Mouse (Mus musculus): ENCODE measurements around the gene Kcnj6. TPM values are rescaled to one million over a fixed set of nuclear protein-coding genes. Genes with fewer than 3 reads are reported as not detected.

The Kcnj6 gene
- polyA plus RNA-seq, 1 experiment from 2014 or later = not detected

DNA sequence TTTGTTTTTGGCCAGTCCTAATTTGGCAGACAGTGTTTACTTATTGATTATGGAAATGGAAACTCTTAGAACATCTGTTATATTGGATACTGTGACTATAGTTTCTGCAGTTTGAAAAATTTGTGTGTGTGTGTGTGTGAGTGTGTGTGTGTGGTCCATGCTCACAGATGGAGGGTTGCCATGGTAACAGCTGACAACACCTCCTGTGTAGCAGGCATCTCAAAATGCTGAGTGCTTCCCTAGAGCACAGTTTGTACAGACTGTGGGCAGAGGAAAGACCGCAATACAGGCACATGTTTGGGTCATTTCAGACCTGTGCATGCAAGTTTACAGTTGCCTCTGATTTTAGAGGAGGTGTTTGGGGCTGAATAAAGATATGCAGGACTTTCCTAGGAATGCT lies 244.0 kb downstream of the Kcnj6 start:
- H3K9me3 ChIP-seq (ENCODE audit: control insufficient read depth, low read length) = no peaks in the 10 kb centered on the region
- ATAC-seq (ENCODE audit: low read depth) = no peak
- 75% methylated on average over 1 of the region's 1 CpGs for WGBS
- H3K4me3 ChIP-seq (ENCODE audit: low read length) = no peak overlapping the region
- no peak overlapping the region for H3K9ac ChIP-seq (ENCODE audit: low read length)
- no peaks in the 10 kb centered on the region for H3K27me3 ChIP-seq (ENCODE audit: control insufficient read depth, insufficient read depth, low read depth, low read length)
- peaks cover 13% of the 10 kb centered on the region for H3K4me1 ChIP-seq (replicated peaks; ENCODE audit: control insufficient read depth, insufficient read depth, low read length)
- no peak overlapping the region for H3K4me2 ChIP-seq (ENCODE audit: low read depth, low read length)
- H3K27ac ChIP-seq (ENCODE audit: low read length) = no peak overlapping the region
- no peaks in the 10 kb centered on the region for H3K36me3 ChIP-seq (ENCODE audit: control insufficient read depth, insufficient read depth, low read length)

- 12% methylated on average over 10 of the region's 10 CpGs for WGBS
- Histone ChIP-seq H3K4me2 (ENCODE audit: low read depth, low read length) (no peak overlapping the region), H3K27me3 (ENCODE audit: control insufficient read depth, insufficient read depth, low read depth, low read length) (no peaks in the 10 kb centered on the region), H3K9me3 (ENCODE audit: control insufficient read depth, low read length) (no peaks in the 10 kb centered on the region), H3K36me3 (ENCODE audit: control insufficient read depth, insufficient read depth, low read length) (no peaks in the 10 kb centered on the region), H3K4me3 (ENCODE audit: low read length) (no peak overlapping the region), H3K4me1 (replicated peaks; ENCODE audit: control insufficient read depth, insufficient read depth, low read length) (peaks cover 13% of the 10 kb centered on the region), H3K9ac (ENCODE audit: low read length) (no peak overlapping the region), H3K27ac (ENCODE audit: low read length) (peak overlapping the region; percentile 38)
- ATAC-seq (ENCODE audit: low read depth) = peak; percentile 88
These were observed 244.7 kb downstream of the Kcnj6 start for GRCm38 (mm10) chr16:94752781-94753180.

DNA sequence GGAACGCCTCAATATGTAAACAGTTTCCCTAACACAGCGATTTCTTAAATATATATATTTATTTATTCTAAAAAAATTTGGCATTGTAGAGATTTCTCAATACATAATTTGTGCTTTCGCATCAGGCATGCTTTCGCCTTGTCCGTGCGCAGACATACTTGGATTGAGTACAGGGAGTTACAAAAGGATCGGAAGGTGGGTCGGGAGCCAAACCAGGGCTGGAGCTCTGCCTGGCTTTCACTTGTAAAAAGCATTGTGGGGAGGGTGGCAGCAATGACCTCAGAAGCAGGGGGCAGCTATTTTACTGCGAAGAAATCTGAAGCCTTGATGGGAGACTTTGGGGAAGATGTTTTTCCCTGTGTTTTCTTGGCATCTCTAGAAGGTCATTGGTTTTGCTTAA lies 252.5 kb downstream of the Kcnj6 start:
- Histone ChIP-seq H3K4me2 (ENCODE audit: low read depth, low read length) (no peak overlapping the region), H3K36me3 (ENCODE audit: control insufficient read depth, insufficient read depth, low read length) (no peaks in the 10 kb centered on the region), H3K9ac (ENCODE audit: low read length) (no peak overlapping the region), H3K4me3 (ENCODE audit: low read length) (no peak overlapping the region), H3K9me3 (ENCODE audit: control insufficient read depth, low read length) (no peaks in the 10 kb centered on the region), H3K27me3 (ENCODE audit: control insufficient read depth, insufficient read depth, low read depth, low read length) (no peaks in the 10 kb centered on the region), H3K4me1 (replicated peaks; ENCODE audit: control insufficient read depth, insufficient read depth, low read length) (peaks cover 3% of the 10 kb centered on the region; the same call in 1 of the 2 replicates), H3K27ac (ENCODE audit: low read length) (peak overlapping the region; percentile 55)
- 45% methylated on average over 9 of the region's 9 CpGs for WGBS
- ATAC-seq (ENCODE audit: low read depth) = peak; percentile 85

DNA sequence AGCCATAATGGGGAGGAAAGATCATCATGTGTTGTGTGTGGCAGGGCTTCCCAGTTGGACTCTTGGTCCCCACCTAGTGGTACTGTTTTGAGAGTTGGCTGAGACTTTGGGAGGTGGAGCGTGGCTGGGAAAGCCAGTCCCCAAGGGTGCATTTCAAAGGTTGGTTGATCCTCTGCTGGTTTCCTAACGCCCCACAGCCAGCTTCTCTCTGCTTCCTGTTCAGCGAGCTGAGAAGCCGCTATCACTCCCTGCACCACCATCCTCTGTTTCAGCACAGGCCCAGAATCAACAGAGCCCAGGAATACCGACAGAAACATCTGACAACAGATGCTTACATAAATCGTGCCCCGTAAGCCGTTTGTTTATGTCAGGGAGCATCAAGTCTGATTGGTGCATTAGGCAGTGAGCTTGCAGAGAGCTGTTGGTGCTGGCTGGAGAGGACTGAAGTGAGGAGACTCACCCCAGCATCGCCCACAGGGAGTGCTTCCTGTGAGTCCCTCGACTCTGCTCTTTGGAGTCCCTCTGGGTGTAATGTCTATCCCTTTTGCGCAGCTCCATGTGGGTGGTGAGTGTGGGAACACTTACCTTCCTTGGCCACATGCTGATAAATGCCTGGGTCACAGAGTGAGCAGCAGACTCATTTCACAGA lies 253.5 kb downstream of the Kcnj6 start:
- Histone ChIP-seq H3K4me2 (ENCODE audit: low read depth, low read length) (peak overlapping the region; percentile 30), H3K9me3 (ENCODE audit: control insufficient read depth, low read length) (no peaks in the 10 kb centered on the region), H3K27ac (ENCODE audit: low read length) (peak overlapping the region; percentile 2; the same call in 1 of the 2 replicates), H3K36me3 (ENCODE audit: control insufficient read depth, insufficient read depth, low read length) (no peaks in the 10 kb centered on the region), H3K4me1 (replicated peaks; ENCODE audit: control insufficient read depth, insufficient read depth, low read length) (peaks cover 3% of the 10 kb centered on the region; the same call in 1 of the 2 replicates), H3K27me3 (ENCODE audit: control insufficient read depth, insufficient read depth, low read depth, low read length) (no peaks in the 10 kb centered on the region), H3K4me3 (ENCODE audit: low read length) (peak overlapping the region; percentile 13; the same call in 1 of the 2 replicates), H3K9ac (ENCODE audit: low read length) (no peak overlapping the region)
- WGBS = 4% methylated on average over 11 of the region's 11 CpGs
- peak; percentile 74 for ATAC-seq (ENCODE audit: low read depth)

DNA sequence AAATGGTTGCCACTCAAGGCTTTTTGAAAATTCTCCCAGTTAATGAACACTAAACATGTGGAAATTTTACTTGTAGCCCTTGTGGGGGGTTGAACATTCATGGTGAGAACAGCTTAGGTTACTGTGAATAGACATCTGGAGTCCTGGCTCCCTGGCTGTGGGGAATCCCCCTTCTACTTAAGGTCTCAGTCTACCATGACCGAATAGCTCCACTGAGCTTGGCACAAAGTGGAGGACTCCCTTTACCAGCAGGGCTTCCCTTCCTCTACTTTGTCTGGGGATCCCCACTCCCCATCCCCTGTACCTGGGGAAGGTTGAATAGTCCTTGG lies 260.2 kb downstream of the Kcnj6 start:
- Histone ChIP-seq H3K9me3 (ENCODE audit: control insufficient read depth, low read length) (no peaks in the 10 kb centered on the region), H3K4me3 (ENCODE audit: low read length) (no peak overlapping the region), H3K27me3 (ENCODE audit: control insufficient read depth, insufficient read depth, low read depth, low read length) (no peaks in the 10 kb centered on the region), H3K9ac (ENCODE audit: low read length) (no peak overlapping the region), H3K4me2 (ENCODE audit: low read depth, low read length) (no peak overlapping the region), H3K27ac (ENCODE audit: low read length) (no peak overlapping the region), H3K36me3 (ENCODE audit: control insufficient read depth, insufficient read depth, low read length) (no peaks in the 10 kb centered on the region), H3K4me1 (replicated peaks; ENCODE audit: control insufficient read depth, insufficient read depth, low read length) (no peaks in the 10 kb centered on the region)
- WGBS = 83% methylated on average over 1 of the region's 1 CpGs
- no peak for ATAC-seq (ENCODE audit: low read depth)

DNA sequence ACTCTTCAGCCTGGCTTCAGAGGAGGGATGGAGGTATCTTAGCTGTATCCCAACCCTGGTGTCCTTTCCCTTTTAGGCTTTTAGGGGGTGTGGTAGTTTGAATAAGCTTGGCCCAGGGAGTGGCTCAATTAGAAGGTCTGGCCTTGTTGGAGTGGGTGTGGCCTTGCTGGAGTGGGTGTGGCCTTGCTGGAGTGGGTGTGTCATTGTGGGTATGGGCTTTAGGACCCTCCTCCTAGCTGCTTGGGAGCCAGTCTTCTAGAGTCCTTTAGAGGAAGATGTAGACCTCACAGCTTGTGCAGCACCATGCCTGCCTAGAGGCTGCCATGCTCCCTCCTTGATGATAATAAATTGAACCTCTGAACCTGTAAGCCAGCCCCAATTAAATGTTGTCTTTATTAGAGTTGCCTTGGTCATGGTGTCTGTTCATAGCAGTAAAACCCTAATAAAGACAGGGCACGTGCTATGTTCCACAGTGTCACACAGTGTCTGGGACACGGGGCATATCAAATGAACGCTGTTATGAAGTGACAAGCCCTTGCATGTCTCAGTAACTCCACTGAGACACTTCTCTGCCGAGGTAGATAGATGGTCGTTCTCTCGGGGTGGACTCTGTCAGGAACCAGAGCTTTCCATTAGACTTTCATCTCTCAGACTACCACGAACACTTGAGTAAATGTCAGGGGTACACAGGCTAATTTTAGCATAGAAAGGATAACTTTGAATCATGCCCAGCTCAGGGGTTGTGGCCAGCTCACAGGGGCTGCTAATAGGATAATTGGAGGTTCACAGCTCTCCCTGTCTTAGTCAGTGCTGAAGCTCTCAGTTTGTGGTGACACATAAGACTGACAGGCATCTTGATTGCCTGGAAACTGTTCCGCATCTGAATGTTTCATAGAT lies 260.8 kb downstream of the Kcnj6 start:
- ATAC-seq (ENCODE audit: low read depth) = no peak
- H3K27ac ChIP-seq (ENCODE audit: low read length) = no peak overlapping the region
- no peak overlapping the region for H3K4me2 ChIP-seq (ENCODE audit: low read depth, low read length)
- H3K9me3 ChIP-seq (ENCODE audit: control insufficient read depth, low read length) = no peaks in the 10 kb centered on the region
- no peak overlapping the region for H3K4me3 ChIP-seq (ENCODE audit: low read length)
- H3K4me1 ChIP-seq (replicated peaks; ENCODE audit: control insufficient read depth, insufficient read depth, low read length) = no peaks in the 10 kb centered on the region
- H3K27me3 ChIP-seq (ENCODE audit: control insufficient read depth, insufficient read depth, low read depth, low read length) = no peaks in the 10 kb centered on the region
- H3K9ac ChIP-seq (ENCODE audit: low read length) = no peak overlapping the region
- no peaks in the 10 kb centered on the region for H3K36me3 ChIP-seq (ENCODE audit: control insufficient read depth, insufficient read depth, low read length)
- WGBS = 73% methylated on average over 8 of the region's 8 CpGs

GRCm38 (mm10) chr16:94735472-94735871 lies 262.0 kb downstream of the Kcnj6 start:
- H3K27me3 ChIP-seq (ENCODE audit: control insufficient read depth, insufficient read depth, low read depth, low read length) = no peaks in the 10 kb centered on the region
- H3K9me3 ChIP-seq (ENCODE audit: control insufficient read depth, low read length) = no peaks in the 10 kb centered on the region
- H3K4me3 ChIP-seq (ENCODE audit: low read length) = no peak overlapping the region
- no peak for ATAC-seq (ENCODE audit: low read depth)
- H3K4me2 ChIP-seq (ENCODE audit: low read depth, low read length) = no peak overlapping the region
- no peak overlapping the region for H3K9ac ChIP-seq (ENCODE audit: low read length)
- H3K27ac ChIP-seq (ENCODE audit: low read length) = no peak overlapping the region
- no peaks in the 10 kb centered on the region for H3K36me3 ChIP-seq (ENCODE audit: control insufficient read depth, insufficient read depth, low read length)
- H3K4me1 ChIP-seq (replicated peaks; ENCODE audit: control insufficient read depth, insufficient read depth, low read length) = no peaks in the 10 kb centered on the region
- WGBS = 56% methylated on average over 3 of the region's 3 CpGs

- no peaks in the 10 kb centered on the region for H3K4me1 ChIP-seq (replicated peaks; ENCODE audit: control insufficient read depth, insufficient read depth, low read length)
- H3K36me3 ChIP-seq (ENCODE audit: control insufficient read depth, insufficient read depth, low read length) = no peaks in the 10 kb centered on the region
- peaks cover 8% of the 10 kb centered on the region; the same call in 1 of the 2 replicates for H3K9me3 ChIP-seq (ENCODE audit: control insufficient read depth, low read length)
- H3K4me2 ChIP-seq (ENCODE audit: low read depth, low read length) = no peak overlapping the region
- no peaks in the 10 kb centered on the region for H3K27me3 ChIP-seq (ENCODE audit: control insufficient read depth, insufficient read depth, low read depth, low read length)
- no peak overlapping the region for H3K27ac ChIP-seq (ENCODE audit: low read length)
- H3K9ac ChIP-seq (ENCODE audit: low read length) = no peak overlapping the region
- H3K4me3 ChIP-seq (ENCODE audit: low read length) = no peak overlapping the region
- 36% methylated on average over 12 of the region's 12 CpGs for WGBS
- no peak for ATAC-seq (ENCODE audit: low read depth)
These were observed 266.5 kb downstream of the Kcnj6 start for GRCm38 (mm10) chr16:94731027-94731426.

DNA sequence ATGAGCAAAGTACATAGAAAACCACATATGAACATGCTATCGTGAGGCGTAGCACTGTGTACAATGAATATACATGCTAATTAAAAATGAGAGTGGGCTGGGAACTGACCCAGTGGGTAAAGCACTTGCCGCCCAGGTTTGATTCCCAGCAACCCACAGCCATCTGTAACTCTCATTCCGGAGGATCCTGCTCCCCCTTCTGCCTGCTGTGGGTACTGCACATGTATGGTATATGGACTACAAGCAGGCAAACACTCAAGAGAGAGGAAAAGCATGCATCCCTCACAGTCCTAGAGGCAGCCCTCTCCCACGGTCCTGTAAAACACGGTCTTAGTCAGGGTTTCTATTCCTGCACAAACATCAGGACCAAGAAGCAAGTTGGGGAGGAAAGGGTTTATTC lies 268.3 kb downstream of the Kcnj6 start:
- no peak overlapping the region for H3K4me3 ChIP-seq (ENCODE audit: low read length)
- WGBS = 82% methylated on average over 6 of the region's 6 CpGs
- H3K4me1 ChIP-seq (replicated peaks; ENCODE audit: control insufficient read depth, insufficient read depth, low read length) = peaks cover 4% of the 10 kb centered on the region; the same call in 1 of the 2 replicates
- no peaks in the 10 kb centered on the region for H3K27me3 ChIP-seq (ENCODE audit: control insufficient read depth, insufficient read depth, low read depth, low read length)
- peaks cover 8% of the 10 kb centered on the region; the same call in 1 of the 2 replicates for H3K9me3 ChIP-seq (ENCODE audit: control insufficient read depth, low read length)
- H3K9ac ChIP-seq (ENCODE audit: low read length) = no peak overlapping the region
- ATAC-seq (ENCODE audit: low read depth) = no peak
- H3K36me3 ChIP-seq (ENCODE audit: control insufficient read depth, insufficient read depth, low read length) = no peaks in the 10 kb centered on the region
- H3K27ac ChIP-seq (ENCODE audit: low read length) = no peak overlapping the region
- H3K4me2 ChIP-seq (ENCODE audit: low read depth, low read length) = no peak overlapping the region

Measured in lung, embryonic 16.5 days (tissue).